In genomic region chr12:26128851-26129250, GRCm38 (mm10) we compare ENCODE assay signal across 29 mouse cellular contexts.
A peak's percentile ranks its signal among the peaks of the same experiment; 100 is the strongest.
DNase-seq lines count a peak whose midpoint lies in the region; ATAC-seq and TF ChIP-seq lines count a peak whose summit lies in the region.
"Had no signal": no experiment of that assay in that cellular context is flagged by ENCODE, and none has a peak within 500 bp of the region (broad histone marks: within the 10 kb centered on the region; RNA-seq: fewer than 3 reads in every experiment).

No protein-coding gene starts in this region.

- H3K4me2 ChIP-seq in lung, postnatal 0 days (replicated peaks; ENCODE audit: low read depth, low read length) = no peak overlapping the region
- H3K4me2 ChIP-seq in midbrain, embryonic 11.5 days = no peak overlapping the region
- H3K4me2 ChIP-seq: embryonic facial prominence, embryonic 13.5 days; forebrain, embryonic 12.5 days; forebrain, embryonic 15.5 days; heart, embryonic 11.5 days; hindbrain, embryonic 13.5 days had no signal

- H3K9me3 ChIP-seq in heart, embryonic 10.5 days = no peaks in the 10 kb centered on the region
- no peaks in the 10 kb centered on the region for H3K9me3 ChIP-seq in lung, postnatal 0 days (ENCODE audit: low read length)
- H3K9me3 ChIP-seq in midbrain, embryonic 11.5 days (ENCODE audit: control insufficient read depth, low read length) = no peaks in the 10 kb centered on the region
- H3K9me3 ChIP-seq: embryonic facial prominence, embryonic 10.5 days; embryonic facial prominence, embryonic 13.5 days; forebrain, embryonic 12.5 days; forebrain, embryonic 15.5 days; hindbrain, embryonic 10.5 days; hindbrain, embryonic 13.5 days had no signal

- DNase-seq in heart, embryonic 10.5 days (ENCODE audit: low spot score) = peak; percentile 9
- DNase-seq in heart, postnatal 14 days = no peak
- peak; percentile 7 for DNase-seq in lung, postnatal 0 days (ENCODE audit: low spot score)
- no peak for DNase-seq in lung, adult 2 months
- DNase-seq in spleen, postnatal 10 days (ENCODE audit: low spot score in 2 of 2) = no peak
- DNase-seq in midbrain, embryonic 11.5 days (ENCODE audit: low spot score, missing footprints) = no peak
- DNase-seq: adrenal gland, adult 8-10 months; adrenal gland, postnatal 25 days; cerebellum, adult 18-20 months; cerebellum, adult 9-10 months; cerebellum, postnatal 25 days; embryo, embryonic 11 days; gastrocnemius, postnatal 25 days; heart, adult 2 months; heart, postnatal 36 days had no signal

- no peak for TF ChIP-seq CTCF in lung, postnatal 0 days (IDR thresholded peaks at IDR 0.05)
- TF ChIP-seq CTCF in lung, adult 2 months (IDR thresholded peaks at IDR 0.05; ENCODE audit: insufficient read depth, low read length) = no peak
- TF ChIP-seq CTCF in cortical plate, adult 2 months (IDR thresholded peaks at IDR 0.05; ENCODE audit: extremely low read depth, insufficient read depth, low read length) = no peak

- TF ChIP-seq EP300 in lung, postnatal 0 days (IDR thresholded peaks at IDR 0.05) = no peak

- no peak overlapping the region for H3K27ac ChIP-seq in heart, embryonic 10.5 days
- H3K27ac ChIP-seq in lung, postnatal 0 days (ENCODE audit: low read length) = no peak overlapping the region
- H3K27ac ChIP-seq in cortical plate, adult 2 months (ENCODE audit: insufficient read depth, low read length) = 0 out of 2 replicates have a peak overlapping the region, but pooled peaks have one; percentile 10
- H3K27ac ChIP-seq in midbrain, embryonic 11.5 days (ENCODE audit: low read depth, low read length) = no peak overlapping the region
- H3K27ac ChIP-seq: embryonic facial prominence, embryonic 10.5 days; embryonic facial prominence, embryonic 13.5 days; forebrain, embryonic 12.5 days; forebrain, embryonic 15.5 days; heart, adult 2 months; hindbrain, embryonic 10.5 days; hindbrain, embryonic 13.5 days; hindbrain, postnatal 0 days had no signal

- intact Hi-C loops in heart, postnatal 14 days (cut with DNase I) = no loop called here

- H3K4me1 ChIP-seq in heart, embryonic 10.5 days = no peaks in the 10 kb centered on the region
- H3K4me1 ChIP-seq in lung, postnatal 0 days (ENCODE audit: insufficient read depth, low read depth, low read length) = no peaks in the 10 kb centered on the region
- no peaks in the 10 kb centered on the region for H3K4me1 ChIP-seq in lung, adult 2 months (ENCODE audit: control insufficient read depth, insufficient read depth, low read length)
- H3K4me1 ChIP-seq in cortical plate, adult 2 months (ENCODE audit: control insufficient read depth, insufficient read depth, low read length) = peaks cover 2% of the 10 kb centered on the region; the same call in 1 of the 2 replicates
- no peaks in the 10 kb centered on the region for H3K4me1 ChIP-seq in midbrain, embryonic 11.5 days (ENCODE audit: control insufficient read depth, insufficient read depth, low read length)
- H3K4me1 ChIP-seq: embryonic facial prominence, embryonic 13.5 days had no signal

- no peak for TF ChIP-seq POLR2A in lung, adult 2 months (IDR thresholded peaks at IDR 0.05; ENCODE audit: borderline replicate concordance, extremely low read depth, low read depth, low read length)
- no peak for TF ChIP-seq POLR2A in cortical plate, adult 2 months (IDR thresholded peaks at IDR 0.05; ENCODE audit: extremely low read depth, insufficient read depth, low read length)

- H3K9ac ChIP-seq in lung, postnatal 0 days (replicated peaks; ENCODE audit: low read depth) = no peak overlapping the region
- no peak overlapping the region for H3K9ac ChIP-seq in midbrain, embryonic 11.5 days (ENCODE audit: low read length)
- H3K9ac ChIP-seq: embryonic facial prominence, embryonic 13.5 days; forebrain, embryonic 12.5 days; forebrain, embryonic 15.5 days; hindbrain, embryonic 13.5 days had no signal

- no peaks in the 10 kb centered on the region for H3K36me3 ChIP-seq in heart, embryonic 10.5 days
- H3K36me3 ChIP-seq in lung, postnatal 0 days (ENCODE audit: insufficient read depth, low read length) = no peaks in the 10 kb centered on the region
- H3K36me3 ChIP-seq in midbrain, embryonic 11.5 days (ENCODE audit: control insufficient read depth, insufficient read depth, low read length) = no peaks in the 10 kb centered on the region
- H3K36me3 ChIP-seq: embryonic facial prominence, embryonic 10.5 days; embryonic facial prominence, embryonic 13.5 days; forebrain, embryonic 12.5 days; forebrain, embryonic 15.5 days; hindbrain, embryonic 10.5 days; hindbrain, embryonic 13.5 days had no signal

- ATAC-seq in lung, postnatal 0 days = no peak
- peak; percentile 63; the same call in 1 of the 2 replicates for ATAC-seq in megakaryocyte progenitor cell, adult 5-6 weeks (replicated peaks; ENCODE audit: poor library complexity)
- ATAC-seq in midbrain, embryonic 11.5 days (ENCODE audit: low FRiP score) = no peak
- ATAC-seq: activated CD4-positive, CD25-positive, alpha-beta regulatory T cell, adult 4 months; CD4-positive, CD25-positive, alpha-beta regulatory T cell, adult 4 months; forebrain, embryonic 15.5 days; hindbrain, postnatal 0 days; inflammation-experienced regulatory T-cells, adult 6 months had no signal

- H3K4me3 ChIP-seq in heart, embryonic 10.5 days = no peak overlapping the region
- no peak overlapping the region for H3K4me3 ChIP-seq in lung, postnatal 0 days (ENCODE audit: low read depth, low read length)
- H3K4me3 ChIP-seq in lung, adult 2 months (replicated peaks; ENCODE audit: extremely low read depth, low read depth, low read length) = no peak overlapping the region
- H3K4me3 ChIP-seq in cortical plate, adult 2 months (ENCODE audit: insufficient read depth, low read length) = no peak overlapping the region
- no peak overlapping the region for H3K4me3 ChIP-seq in midbrain, embryonic 11.5 days (ENCODE audit: low read depth, low read length)
- H3K4me3 ChIP-seq: embryonic facial prominence, embryonic 10.5 days; embryonic facial prominence, embryonic 13.5 days; erythroblast, embryonic 14.5 days; forebrain, embryonic 12.5 days; forebrain, embryonic 15.5 days; heart, adult 2 months; hindbrain, embryonic 10.5 days; hindbrain, embryonic 13.5 days had no signal

- H3K27me3 ChIP-seq in heart, embryonic 10.5 days (ENCODE audit: insufficient read depth, poor library complexity, severe bottlenecking) = no peaks in the 10 kb centered on the region
- no peaks in the 10 kb centered on the region for H3K27me3 ChIP-seq in lung, postnatal 0 days (replicated peaks; ENCODE audit: insufficient read depth, low read length)
- no peaks in the 10 kb centered on the region for H3K27me3 ChIP-seq in midbrain, embryonic 11.5 days (ENCODE audit: control insufficient read depth, insufficient read depth, low read length)
- H3K27me3 ChIP-seq: embryonic facial prominence, embryonic 13.5 days; forebrain, embryonic 12.5 days; forebrain, embryonic 15.5 days; hindbrain, embryonic 13.5 days had no signal

Comparison
In these comparisons a context has a peak if more than half of its experiments do, and no peak if none do; other contexts are left out.
1. DNase-seq: peak in heart, embryonic 10.5 days (single experiment) and lung, postnatal 0 days (single experiment); none in heart, postnatal 14 days (0 of 2), lung, adult 2 months (single experiment), spleen, postnatal 10 days (0 of 2) and midbrain, embryonic 11.5 days (single experiment).